In genomic region chr2:104305722-104306121, GRCm38 (mm10) we compare ENCODE assay signal across 22 mouse cellular contexts.
DNase-seq lines count a peak whose midpoint lies in the region; ATAC-seq lines count a peak whose summit lies in the region.
"Had no signal": no experiment of that assay in that cellular context is flagged by ENCODE, and none has a peak within 500 bp of the region (broad histone marks: within the 10 kb centered on the region; RNA-seq: fewer than 3 reads in every experiment).

No protein-coding gene starts in this region.

- no peak overlapping the region for H3K4me2 ChIP-seq in forebrain, embryonic 15.5 days (replicated peaks)
- H3K4me2 ChIP-seq in forebrain, embryonic 13.5 days: no peak overlapping the region
- H3K4me2 ChIP-seq in midbrain, embryonic 16.5 days (ENCODE audit: low read length): no peak overlapping the region
- H3K4me2 ChIP-seq in midbrain, embryonic 15.5 days: no peak overlapping the region
- H3K4me2 ChIP-seq: embryonic facial prominence, embryonic 15.5 days; heart, embryonic 12.5 days had no signal

- H3K9me3 ChIP-seq in forebrain, embryonic 15.5 days: no peaks in the 10 kb centered on the region
- no peaks in the 10 kb centered on the region for H3K9me3 ChIP-seq in forebrain, embryonic 13.5 days (replicated peaks)
- H3K9me3 ChIP-seq in midbrain, embryonic 16.5 days (replicated peaks; ENCODE audit: control insufficient read depth, low read length, poor library complexity, severe bottlenecking): no peaks in the 10 kb centered on the region
- H3K9me3 ChIP-seq in midbrain, embryonic 15.5 days: no peaks in the 10 kb centered on the region
- H3K9me3 ChIP-seq: embryonic facial prominence, embryonic 15.5 days; G1E; heart, embryonic 12.5 days had no signal

- 68% methylated on average over 5 of the region's 5 CpGs for WGBS in forebrain, embryonic 15.5 days
- WGBS in forebrain, embryonic 13.5 days: 84% methylated on average over 5 of the region's 5 CpGs
- WGBS in midbrain, embryonic 16.5 days: 67% methylated on average over 5 of the region's 5 CpGs
- WGBS in midbrain, embryonic 15.5 days: 71% methylated on average over 5 of the region's 5 CpGs

- H3K9ac ChIP-seq in forebrain, embryonic 15.5 days (replicated peaks): no peak overlapping the region
- no peak overlapping the region for H3K9ac ChIP-seq in forebrain, embryonic 13.5 days
- no peak overlapping the region for H3K9ac ChIP-seq in midbrain, embryonic 16.5 days (ENCODE audit: low read depth, low read length)
- H3K9ac ChIP-seq in midbrain, embryonic 15.5 days: no peak overlapping the region
- H3K9ac ChIP-seq: embryonic facial prominence, embryonic 15.5 days; heart, embryonic 12.5 days had no signal

- no peak overlapping the region for H3K4me3 ChIP-seq in forebrain, embryonic 15.5 days
- H3K4me3 ChIP-seq in forebrain, embryonic 13.5 days: no peak overlapping the region
- H3K4me3 ChIP-seq in midbrain, embryonic 16.5 days (ENCODE audit: low read depth, low read length): no peak overlapping the region
- no peak overlapping the region for H3K4me3 ChIP-seq in midbrain, embryonic 15.5 days
- H3K4me3 ChIP-seq: embryonic facial prominence, embryonic 15.5 days; heart, embryonic 12.5 days had no signal

- peak overlapping the region; percentile 33; the same call in 1 of the 2 replicates for H3K27ac ChIP-seq in forebrain, embryonic 15.5 days (replicated peaks)
- no peak overlapping the region for H3K27ac ChIP-seq in forebrain, embryonic 13.5 days
- H3K27ac ChIP-seq in midbrain, embryonic 16.5 days (ENCODE audit: low read length): 0 out of 2 replicates have a peak overlapping the region, but pooled peaks have one; percentile 8
- no peak overlapping the region for H3K27ac ChIP-seq in midbrain, embryonic 15.5 days
- H3K27ac ChIP-seq: embryonic facial prominence, embryonic 15.5 days; hindbrain, postnatal 0 days; macrophage had no signal

- H3K4me1 ChIP-seq in forebrain, embryonic 15.5 days: peaks cover 16% of the 10 kb centered on the region
- H3K4me1 ChIP-seq in forebrain, embryonic 13.5 days: peaks cover 7% of the 10 kb centered on the region; the same call in 1 of the 2 replicates
- H3K4me1 ChIP-seq in midbrain, embryonic 16.5 days (ENCODE audit: control insufficient read depth, insufficient read depth, low read length): no peaks in the 10 kb centered on the region
- no peaks in the 10 kb centered on the region for H3K4me1 ChIP-seq in midbrain, embryonic 15.5 days
- H3K4me1 ChIP-seq: heart, embryonic 12.5 days had no signal

- peak; percentile 12 for DNase-seq in gastrocnemius, postnatal 10 days
- no peak for DNase-seq in gastrocnemius, postnatal 4 days (ENCODE audit: low spot score in 2 of 2)
- DNase-seq in thymus, postnatal 0 days (ENCODE audit: low spot score): no peak
- DNase-seq: adrenal gland, postnatal 36 days; B cell, adult 2 months; heart, adult 18-20 months; heart, postnatal 10 days; kidney, adult 9 months; kidney, postnatal 14 days; thymus, postnatal 36 days had no signal

- H3K36me3 ChIP-seq in forebrain, embryonic 15.5 days: no peaks in the 10 kb centered on the region
- no peaks in the 10 kb centered on the region for H3K36me3 ChIP-seq in forebrain, embryonic 13.5 days (ENCODE audit: poor library complexity, severe bottlenecking)
- no peaks in the 10 kb centered on the region for H3K36me3 ChIP-seq in midbrain, embryonic 16.5 days (ENCODE audit: control insufficient read depth, insufficient read depth, low read length)
- no peaks in the 10 kb centered on the region for H3K36me3 ChIP-seq in midbrain, embryonic 15.5 days (replicated peaks)
- H3K36me3 ChIP-seq: embryonic facial prominence, embryonic 15.5 days; G1E; heart, embryonic 12.5 days had no signal

- no peak for ATAC-seq in forebrain, embryonic 15.5 days (replicated peaks)
- no peak for ATAC-seq in forebrain, embryonic 13.5 days
- no peak for ATAC-seq in midbrain, embryonic 16.5 days
- ATAC-seq in midbrain, embryonic 15.5 days (replicated peaks): no peak
- ATAC-seq: hindbrain, postnatal 0 days; intestine, embryonic 16.5 days; Patski had no signal

- H3K27me3 ChIP-seq in forebrain, embryonic 15.5 days: no peaks in the 10 kb centered on the region
- H3K27me3 ChIP-seq in forebrain, embryonic 13.5 days: no peaks in the 10 kb centered on the region
- H3K27me3 ChIP-seq in midbrain, embryonic 16.5 days (ENCODE audit: control insufficient read depth, insufficient read depth, low read depth, low read length): no peaks in the 10 kb centered on the region
- H3K27me3 ChIP-seq in midbrain, embryonic 15.5 days (replicated peaks): no peaks in the 10 kb centered on the region
- H3K27me3 ChIP-seq: CH12.LX; embryonic facial prominence, embryonic 15.5 days; heart, embryonic 12.5 days had no signal

Comparison
In these comparisons a context has a peak if more than half of its experiments do, and no peak if none do; other contexts are left out.
1. H3K27ac ChIP-seq: peak in forebrain, embryonic 15.5 days (single experiment) and midbrain, embryonic 16.5 days (single experiment); none in forebrain, embryonic 13.5 days (single experiment) and midbrain, embryonic 15.5 days (single experiment).